Mouse (Mus musculus) hindbrain, embryonic 11.5 days (tissue): ENCODE data around the gene Arrdc5. TPM values are rescaled to one million over a fixed set of nuclear protein-coding genes. Genes with fewer than 3 reads are reported as not detected.

ENCODE experiments used
- ATAC-seq: fragments of 200-750 bp; cut with Nextera tagmentation; 2 replicates; pipeline ENCODE4 v1.8.0; 2017; ENCODE audit warnings: mild to moderate bottlenecking, moderate TSS enrichment, moderate library complexity; ENCODE audit not compliant: low FRiP score
- DNase-seq: peaks from one replicate; pipeline ENCODE4 v3.0.0-alpha.2; 2015; ENCODE audit warnings: low spot score
- H3K27ac ChIP-seq: fragments of 300-500 bp; sonication (generic); 2 replicates; pipeline ENCODE4 v1.5.1; 2014; ENCODE audit warnings: mild to moderate bottlenecking, low read depth, low read length
- H3K27me3 ChIP-seq: fragments of 300-500 bp; sonication (generic); 2 replicates; pipeline ENCODE4 v1.6.1; 2014; ENCODE audit warnings: mild to moderate bottlenecking, low read length, moderate library complexity, mixed read lengths; ENCODE audit not compliant: control insufficient read depth, insufficient read depth
- H3K36me3 ChIP-seq: fragments of 300-500 bp; sonication (generic); 2 replicates; pipeline ENCODE4 v1.6.1; 2014; ENCODE audit warnings: mild to moderate bottlenecking, low read length, moderate library complexity, mixed read lengths; ENCODE audit not compliant: control insufficient read depth, insufficient read depth
- H3K4me1 ChIP-seq: fragments of 300-500 bp; sonication (generic); replicated peaks from 2 replicates; pipeline ENCODE4 v1.6.1; 2014; ENCODE audit warnings: low read length, mixed read lengths; ENCODE audit not compliant: control insufficient read depth, insufficient read depth
- H3K4me2 ChIP-seq: fragments of 300-500 bp; sonication (generic); replicated peaks from 2 replicates; pipeline ENCODE4 v1.6.1; 2014; ENCODE audit warnings: mild to moderate bottlenecking, low read depth, low read length
- H3K4me3 ChIP-seq: fragments of 300-500 bp; sonication (generic); 2 replicates; pipeline ENCODE4 v1.5.1; 2014; ENCODE audit warnings: low read depth, low read length
- H3K9ac ChIP-seq: fragments of 300-500 bp; sonication (generic); 2 replicates; pipeline ENCODE4 v1.6.1; 2014; ENCODE audit warnings: low read depth, low read length
- H3K9me3 ChIP-seq: fragments of 300-500 bp; sonication (generic); 2 replicates; pipeline ENCODE4 v1.6.1; 2016; ENCODE audit warnings: low read length; ENCODE audit not compliant: control insufficient read depth
- WGBS: fragments of 180-500 bp; shearing (Covaris S2); extraction: QIAGEN DNeasy Blood & Tissue Kit; methylation state at CpG from one replicate; pipeline ENCODE4 v1.1.7; 2014; 5-methylcytosine and 5-hydroxymethylcytosine counted together
- polyA plus RNA-seq: library from polyadenylated mRNA; unstranded; fragments of >200 nt; fragmentation: Nextera tagmentation; extraction: Ambion mirVana; gene quantifications from 2 replicates; pipeline ENCODE4 v1.2.1, GENCODE M21; 2014

Gene Arrdc5
- polyA plus RNA-seq, 1 experiment from 2014 or later: not detected

DNA sequence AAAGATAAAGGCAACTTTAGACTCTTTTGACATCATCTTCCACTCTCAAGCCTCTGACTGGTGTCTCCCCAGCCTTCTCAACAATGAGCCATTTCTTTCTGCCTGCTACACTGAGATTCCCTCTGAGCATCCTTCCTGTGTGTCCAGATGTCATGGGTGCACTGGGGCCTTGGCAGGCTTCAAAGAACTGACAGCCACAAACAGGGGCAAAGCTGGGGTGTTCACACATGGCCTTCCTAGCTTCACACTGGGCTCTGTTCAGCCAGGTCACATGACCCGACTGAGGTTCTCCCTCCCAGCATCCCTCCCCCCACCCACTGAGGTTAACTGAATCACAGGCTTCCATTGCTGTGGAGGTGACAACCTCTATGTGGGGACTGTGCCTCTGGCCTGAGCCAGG is 3.9 kb downstream of the Arrdc5 start:
- ATAC-seq (no peak), DNase-seq (no peak)
- H3K27me3 ChIP-seq: no peaks in the 10 kb centered on the region
- no peak overlapping the region for H3K9ac ChIP-seq
- no peak overlapping the region for H3K4me2 ChIP-seq
- no peaks in the 10 kb centered on the region for H3K9me3 ChIP-seq
- no peak overlapping the region for H3K4me3 ChIP-seq
- no peak overlapping the region for H3K27ac ChIP-seq
- H3K36me3 ChIP-seq: no peaks in the 10 kb centered on the region
- H3K4me1 ChIP-seq: no peaks in the 10 kb centered on the region
- WGBS: 74% methylated on average over 1 of the region's 1 CpGs

DNA sequence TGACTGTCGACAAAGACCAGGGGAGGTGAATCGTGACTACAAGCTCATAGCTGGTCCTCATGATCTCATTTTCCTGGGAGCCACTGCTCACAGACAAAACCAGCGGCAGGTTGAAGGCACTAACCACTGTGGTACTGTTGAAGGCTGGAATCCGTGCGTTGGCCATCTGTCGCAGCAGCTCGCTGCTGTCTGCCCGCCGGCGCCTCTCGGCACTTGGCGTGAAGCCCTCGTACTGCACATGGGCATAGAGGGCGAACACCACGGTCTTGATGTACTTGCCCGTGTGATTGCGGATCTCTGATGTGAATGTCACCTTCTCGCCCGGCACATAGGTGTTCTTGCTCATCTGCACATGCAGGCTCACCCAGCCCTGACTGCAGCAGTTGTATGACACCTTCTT is 5.8 kb downstream of the Arrdc5 start:
- no peak for DNase-seq
- Histone ChIP-seq H3K4me2 (no peak overlapping the region), H3K36me3 (no peaks in the 10 kb centered on the region), H3K4me3 (no peak overlapping the region), H3K27ac (no peak overlapping the region), H3K27me3 (no peaks in the 10 kb centered on the region), H3K9ac (no peak overlapping the region), H3K4me1 (peaks cover 5% of the 10 kb centered on the region), H3K9me3 (no peaks in the 10 kb centered on the region)
- WGBS: 88% methylated on average over 19 of the region's 19 CpGs
- ATAC-seq: no peak

DNA sequence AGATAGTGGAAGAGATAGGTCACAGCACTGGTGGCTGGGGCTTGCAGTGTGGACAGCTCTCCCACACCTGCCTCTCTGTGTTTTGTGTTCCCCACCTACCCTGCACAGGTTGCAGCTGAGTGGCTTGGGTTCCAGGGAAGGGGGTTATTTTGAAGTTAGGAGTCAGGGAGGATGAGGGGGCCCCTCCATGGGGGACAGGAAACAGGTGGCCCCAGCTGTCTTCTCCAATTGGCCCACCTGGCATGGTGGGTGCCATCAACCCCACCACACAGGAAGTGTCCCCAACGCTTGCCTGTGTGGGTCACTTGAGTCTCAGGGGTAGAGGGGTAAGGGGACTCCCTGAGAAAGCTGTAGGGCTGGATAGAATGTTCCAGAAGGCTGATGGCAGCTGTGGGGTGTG is 6.8 kb downstream of the Arrdc5 start:
- no peaks in the 10 kb centered on the region for H3K9me3 ChIP-seq
- ATAC-seq (no peak), DNase-seq (no peak)
- WGBS: 65% methylated on average over 1 of the region's 1 CpGs
- no peak overlapping the region for H3K27ac ChIP-seq
- no peaks in the 10 kb centered on the region for H3K36me3 ChIP-seq
- peaks cover 5% of the 10 kb centered on the region for H3K4me1 ChIP-seq
- no peak overlapping the region for H3K4me3 ChIP-seq
- H3K4me2 ChIP-seq: no peak overlapping the region
- H3K9ac ChIP-seq: no peak overlapping the region
- H3K27me3 ChIP-seq: no peaks in the 10 kb centered on the region

DNA sequence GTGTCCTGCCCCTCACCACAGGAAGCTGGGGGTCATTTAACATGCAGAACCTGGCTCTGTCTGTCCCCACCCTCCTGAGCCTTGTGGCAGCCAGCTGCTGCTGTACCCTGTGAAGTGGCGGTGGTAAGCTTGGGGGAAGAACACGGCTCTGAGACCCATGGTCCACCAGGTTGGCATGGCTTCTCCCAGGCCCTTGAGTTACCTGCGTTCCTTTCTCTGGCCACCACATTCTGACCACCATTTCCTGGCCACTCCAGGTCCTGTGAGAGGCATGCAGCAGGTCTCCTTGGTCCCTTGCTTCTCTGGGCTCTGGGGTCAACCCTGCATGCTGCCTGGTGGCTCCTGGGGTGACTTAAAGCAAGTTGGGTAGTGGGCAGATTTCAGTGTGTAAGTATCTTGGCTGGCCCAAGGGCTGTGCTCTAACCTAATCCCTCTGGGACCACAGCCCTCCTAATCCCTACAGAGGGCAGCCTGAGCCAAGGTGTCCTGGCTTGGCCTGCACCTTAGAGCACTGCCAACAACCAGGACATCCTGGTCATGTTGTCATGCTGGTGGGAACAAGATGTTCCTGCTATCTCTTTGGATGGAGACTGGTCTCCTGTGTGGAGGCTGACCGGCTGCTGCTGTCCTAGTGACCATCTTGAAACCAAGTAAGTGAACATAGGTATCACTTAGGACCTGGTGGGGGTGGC is 7.4 kb downstream of the Arrdc5 start, which contains the start of gene Plin3:
Gene Plin3 (minus strand): TSS at position 343 of the 692 bp plus-strand sequence.
- peaks cover 7% of the 10 kb centered on the region for H3K4me1 ChIP-seq
- H3K4me3 ChIP-seq: no peak within 1 kb of the TSS
- DNase-seq: no peak
- no peak for ATAC-seq
- H3K27me3 ChIP-seq: no peaks in the 10 kb centered on the region
- no peak within 1 kb of the TSS for H3K9ac ChIP-seq
- 87% methylated on average over 4 of the region's 4 CpGs for WGBS
- no peak within 1 kb of the TSS for H3K4me2 ChIP-seq
- no peaks in the 10 kb centered on the region for H3K36me3 ChIP-seq
- no peaks in the 10 kb centered on the region for H3K9me3 ChIP-seq
- no peak within 1 kb of the TSS for H3K27ac ChIP-seq

DNA sequence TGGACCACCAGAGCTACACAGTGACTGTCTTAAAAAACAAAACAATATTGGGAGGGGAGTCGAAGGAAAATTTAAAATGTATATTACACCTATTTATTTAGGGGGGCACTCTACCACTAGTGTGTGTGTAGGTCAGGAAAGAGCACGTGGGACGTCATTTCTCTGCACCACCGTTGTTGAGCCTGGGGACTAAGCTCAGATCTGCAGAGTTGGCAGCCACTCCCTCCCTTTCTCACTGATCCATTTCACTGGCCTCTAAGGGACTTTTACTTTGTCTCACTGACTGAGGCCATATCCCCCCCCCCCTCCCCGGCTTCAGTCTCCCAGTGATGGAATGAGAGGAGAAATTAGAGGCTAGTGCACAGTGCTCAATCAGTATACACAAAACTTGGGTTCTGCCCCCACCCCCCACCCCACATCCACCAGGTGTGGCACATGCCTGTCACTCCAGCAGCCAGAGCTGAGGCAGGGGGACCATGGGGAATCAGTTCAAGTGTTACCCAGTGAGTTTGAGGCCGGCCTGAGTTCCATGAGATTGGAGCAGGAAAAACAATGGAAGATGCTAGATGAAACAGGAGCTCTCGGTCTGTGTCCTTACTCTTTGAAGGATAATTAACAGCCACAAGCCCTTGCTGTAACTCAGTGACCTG is 8.1 kb downstream of the Arrdc5 start:
- 66% methylated on average over 7 of the region's 7 CpGs for WGBS
- peaks cover 7% of the 10 kb centered on the region for H3K4me1 ChIP-seq
- no peaks in the 10 kb centered on the region for H3K9me3 ChIP-seq
- H3K36me3 ChIP-seq: no peaks in the 10 kb centered on the region
- H3K9ac ChIP-seq: no peak overlapping the region
- no peak overlapping the region for H3K4me3 ChIP-seq
- H3K27me3 ChIP-seq: no peaks in the 10 kb centered on the region
- H3K4me2 ChIP-seq: no peak overlapping the region
- DNase-seq (no peak), ATAC-seq (0 out of 2 replicates have a peak, but pooled peaks have one; percentile 3)
- H3K27ac ChIP-seq: no peak overlapping the region

DNA sequence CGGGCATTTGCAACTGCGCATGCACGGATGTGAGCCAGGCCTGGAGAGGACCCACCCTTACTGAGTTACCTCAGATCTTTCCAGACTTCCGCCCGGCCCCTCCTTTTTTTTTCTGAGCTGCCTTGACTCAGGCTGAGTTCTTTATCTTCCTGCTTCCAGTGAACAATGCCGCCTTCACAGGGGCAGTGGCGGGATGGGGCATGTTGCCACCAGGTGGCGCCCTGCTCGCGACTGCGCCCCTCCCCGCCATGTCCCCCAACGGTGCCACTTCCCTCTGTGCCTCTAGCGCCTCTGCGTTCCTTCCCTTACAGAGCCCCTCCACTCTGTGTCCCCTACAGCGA is 8.9 kb downstream of the Arrdc5 start:
- 0% methylated on average over 16 of the region's 16 CpGs for WGBS
- no peaks in the 10 kb centered on the region for H3K27me3 ChIP-seq
- H3K4me1 ChIP-seq: peaks cover 7% of the 10 kb centered on the region
- H3K4me2 ChIP-seq: peak overlapping the region; percentile 56
- peak; percentile 86 for ATAC-seq
- peak overlapping the region; percentile 76 for H3K27ac ChIP-seq
- no peaks in the 10 kb centered on the region for H3K9me3 ChIP-seq
- H3K9ac ChIP-seq: peak overlapping the region; percentile 52
- H3K36me3 ChIP-seq: no peaks in the 10 kb centered on the region
- peak overlapping the region; percentile 12; the same call in 1 of the 2 replicates for H3K4me3 ChIP-seq
- DNase-seq: peak; percentile 91

DNA sequence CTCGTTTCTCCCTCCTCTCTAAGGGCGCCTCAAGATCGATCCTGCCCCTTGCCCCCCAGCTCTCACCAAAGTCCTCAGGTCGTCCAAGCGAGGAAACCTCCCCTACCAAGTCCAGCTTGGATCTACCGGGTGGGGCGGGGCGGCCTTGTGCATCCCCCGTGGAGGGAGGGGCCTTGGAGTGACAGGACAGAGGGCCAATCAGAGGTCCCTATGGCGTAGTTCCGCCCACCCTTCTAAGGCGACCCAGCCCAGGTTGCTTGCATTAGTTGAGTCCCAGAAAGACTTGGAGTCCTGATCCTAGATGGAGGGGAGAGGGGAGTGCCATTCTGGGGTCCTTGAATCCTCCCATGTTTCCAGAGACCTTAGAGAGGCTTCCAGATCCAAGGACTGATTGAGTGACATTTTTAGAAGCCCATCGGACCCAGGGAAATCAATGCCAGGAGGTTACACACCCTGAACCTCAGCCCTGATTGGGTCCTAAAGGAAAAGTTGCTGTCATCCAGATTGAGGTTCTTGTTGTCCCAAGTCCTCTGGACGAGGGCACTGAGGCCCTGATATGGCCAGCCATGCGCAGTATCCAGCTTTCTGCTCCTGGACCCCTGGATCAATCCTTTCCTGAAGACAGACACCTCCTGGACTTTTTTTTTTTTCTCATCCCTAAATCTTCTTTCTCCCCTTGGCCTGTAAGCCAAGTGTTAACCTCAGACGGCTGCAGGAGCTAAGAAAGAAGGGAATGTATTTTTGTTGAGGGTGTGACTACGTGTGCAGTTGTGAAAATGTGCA is 9.5 kb downstream of the Arrdc5 start:
- no peaks in the 10 kb centered on the region for H3K36me3 ChIP-seq
- WGBS: 4% methylated on average over 17 of the region's 17 CpGs
- H3K4me3 ChIP-seq: peak overlapping the region; percentile 39
- H3K4me1 ChIP-seq: peaks cover 7% of the 10 kb centered on the region
- peak overlapping the region; percentile 47 for H3K9ac ChIP-seq
- peak overlapping the region; percentile 56 for H3K4me2 ChIP-seq
- peak overlapping the region; percentile 76 for H3K27ac ChIP-seq
- no peaks in the 10 kb centered on the region for H3K9me3 ChIP-seq
- peak; percentile 72 for ATAC-seq
- no peaks in the 10 kb centered on the region for H3K27me3 ChIP-seq
- DNase-seq: peak; percentile 92

DNA sequence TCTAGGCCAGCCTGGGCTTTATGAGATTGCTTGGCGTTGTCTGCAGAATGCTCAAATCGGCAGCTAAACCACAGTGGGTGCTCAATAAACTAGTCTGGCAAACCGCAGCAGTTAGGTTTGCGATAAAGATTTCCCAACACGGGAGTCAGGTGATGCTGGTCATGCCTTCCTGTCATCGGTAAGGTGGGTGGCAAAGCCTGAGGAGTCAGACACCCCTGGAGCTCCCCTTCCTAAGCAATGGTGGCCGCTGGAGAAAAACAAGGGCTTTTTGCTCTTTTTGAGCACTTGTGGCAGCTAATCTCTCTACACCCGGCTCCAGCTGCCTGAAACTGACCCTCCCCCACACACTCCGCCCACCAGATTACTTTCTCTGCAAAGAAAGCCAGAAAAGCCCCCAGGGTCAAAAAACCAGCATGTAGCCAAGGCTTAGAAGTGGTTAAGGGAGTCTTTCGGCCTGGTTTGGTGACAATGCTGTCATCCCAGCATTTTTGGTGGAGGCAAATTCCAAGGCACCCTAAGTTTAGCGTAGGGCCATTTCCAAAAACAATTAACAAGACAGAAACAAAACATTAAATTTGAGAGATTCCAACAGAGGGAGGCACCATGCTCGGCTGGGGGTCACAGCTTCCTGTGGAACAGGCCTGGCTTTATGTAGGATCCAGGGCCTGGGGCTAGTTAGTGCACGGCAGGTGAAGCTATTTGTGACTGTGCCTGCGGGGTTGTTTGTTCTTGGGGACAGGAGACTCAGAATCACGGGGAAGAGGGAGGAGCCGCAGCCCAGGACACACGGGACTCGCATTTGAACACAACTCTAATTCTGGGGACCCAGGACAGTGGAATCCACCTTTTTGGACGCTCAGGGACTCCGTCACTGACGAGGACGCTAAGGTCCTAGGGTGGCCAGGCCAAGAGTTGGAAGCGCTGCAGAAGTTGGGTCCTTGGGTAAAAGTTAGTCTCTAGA is 10.4 kb downstream of the Arrdc5 start:
- peak; percentile 15; the same call in 1 of the 2 replicates for ATAC-seq
- WGBS: 3% methylated on average over 23 of the region's 23 CpGs
- H3K4me1 ChIP-seq: peaks cover 7% of the 10 kb centered on the region

More for the DNA sequence above, 10.4 kb downstream of the Arrdc5 start:
- Histone ChIP-seq H3K4me3 (peak overlapping the region; percentile 39), H3K9me3 (no peaks in the 10 kb centered on the region), H3K4me2 (peak overlapping the region; percentile 56), H3K36me3 (no peaks in the 10 kb centered on the region), H3K27me3 (no peaks in the 10 kb centered on the region), H3K27ac (peak overlapping the region; percentile 76), H3K9ac (peak overlapping the region; percentile 47)
- DNase-seq: peak; percentile 66
